ENCODE assay signal across 8 mouse cellular contexts in genomic region chr16:28793115-28793514, GRCm38 (mm10). TPM values are rescaled to one million over a fixed set of nuclear protein-coding genes. Genes with fewer than 3 reads are reported as not detected.
DNase-seq lines count a peak whose midpoint lies in the region; TF ChIP-seq lines count a peak whose summit lies in the region.
"Had no signal": no experiment of that assay in that cellular context is flagged by ENCODE, and none has a peak within 500 bp of the region (broad histone marks: within the 10 kb centered on the region; RNA-seq: fewer than 3 reads in every experiment).

No protein-coding gene starts in this region.

- TF ChIP-seq CTCF in embryonic fibroblast, embryonic 13.5 days (IDR thresholded peaks at IDR 0.05; ENCODE audit: borderline replicate concordance, insufficient read depth, low read length): peak; percentile 16; the same call in 1 of the 2 replicates

- H3K27ac ChIP-seq in embryonic fibroblast, embryonic 13.5 days (ENCODE audit: insufficient read depth, low read length): no peak overlapping the region
- H3K27ac ChIP-seq: macrophage had no signal

- DNase-seq in thymus, postnatal 0 days (ENCODE audit: low spot score): peak; percentile 4
- no peak for DNase-seq in thymus, postnatal 14 days
- DNase-seq in c-Kit-positive CD71-negative TER-119-negative erythroid progenitor cells, embryonic 14.5 days (ENCODE audit: low read depth): peak; percentile 9
- DNase-seq in kidney, postnatal 4 days: peak; percentile 53 to 55
- DNase-seq in lung, postnatal 36 days: peak; percentile 30
- peak; percentile 44 for DNase-seq in testis, postnatal 10 days (ENCODE audit: low spot score)

- no peaks in the 10 kb centered on the region for H3K4me1 ChIP-seq in embryonic fibroblast, embryonic 13.5 days (ENCODE audit: control insufficient read depth, insufficient read depth, low read length)

- no peak for TF ChIP-seq POLR2A in embryonic fibroblast, embryonic 13.5 days (IDR thresholded peaks at IDR 0.05; ENCODE audit: low read depth, low read length)

- no peak overlapping the region for H3K4me3 ChIP-seq in embryonic fibroblast, embryonic 13.5 days (ENCODE audit: insufficient read depth, low read length)

RNA-seq across cellular contexts. Expression of gene Fgf12, which starts 40.2 kb away (rescaled TPM):
- 0.87 and 1.4 TPM in 2 replicates for polyA plus RNA-seq in thymus, postnatal 0 days (2015; fragmentation: Nextera tagmentation; extraction: Ambion mirVana)
- polyA plus RNA-seq in embryonic fibroblast, embryonic 13.5 days (2011; ENCODE audit: insufficient read length, low read depth, missing spikeins): 0.49 TPM in 1 of 2 replicates, not detected in the other
- polyA plus RNA-seq: macrophage had no signal
